Mouse (Mus musculus) lung, postnatal 0 days (tissue): ENCODE measurements around the gene Rybp.

Source experiments
- CTCF ChIP-seq: IDR thresholded peaks from 2 replicates; pipeline ENCODE4 v1.5.1; 2016; ENCODE audit warnings: antibody characterized with exemption, mild to moderate bottlenecking
- EP300 ChIP-seq: IDR thresholded peaks from 2 replicates; pipeline ENCODE4 v1.6.1; 2016; ENCODE audit warnings: antibody characterized with exemption, mild to moderate bottlenecking, control low read depth

- TF ChIP-seq EP300 (no peak), CTCF (no peak)
These were observed 63.4 kb downstream of the Rybp start for GRCm38 (mm10) chr6:100223932-100224331.
